Mouse (Mus musculus) heart, embryonic 13.5 days (tissue): ENCODE measurements around the gene Smim12. TPM values are rescaled to one million over a fixed set of nuclear protein-coding genes. Genes with fewer than 3 reads are reported as not detected.
A peak's percentile ranks its signal among the peaks of the same experiment; 100 is the strongest.

ENCODE experiments used
- ATAC-seq: fragments of 200-750 bp; cut with Nextera tagmentation; 2 replicates; pipeline ENCODE4 v1.8.0; 2017; ENCODE audit warnings: moderate TSS enrichment; ENCODE audit not compliant: insufficient number of reproducible peaks, low FRiP score, low TSS enrichment; ENCODE audit errors: extremely low read depth
- H3K27ac ChIP-seq: fragments of 300-500 bp; sonication (generic); replicated peaks from 2 replicates; pipeline ENCODE4 v1.5.1; 2015; ENCODE audit warnings: moderate library complexity, mild to moderate bottlenecking, inconsistent platforms
- H3K27me3 ChIP-seq: fragments of 300-500 bp; sonication (generic); replicated peaks from 2 replicates; pipeline ENCODE4 v1.6.1; 2015; ENCODE audit warnings: mild to moderate bottlenecking, inconsistent platforms
- H3K36me3 ChIP-seq: fragments of 300-500 bp; sonication (generic); 2 replicates; pipeline ENCODE4 v1.6.1; 2015; ENCODE audit warnings: mild to moderate bottlenecking, inconsistent platforms
- H3K4me1 ChIP-seq: fragments of 300-500 bp; sonication (generic); 2 replicates; pipeline ENCODE4 v1.6.1; 2015; ENCODE audit warnings: inconsistent platforms
- H3K4me2 ChIP-seq: fragments of 300-500 bp; sonication (generic); 2 replicates; pipeline ENCODE4 v1.6.1; 2015; ENCODE audit warnings: inconsistent platforms, mild to moderate bottlenecking, moderate library complexity
- H3K4me3 ChIP-seq: fragments of 300-500 bp; sonication (generic); 2 replicates; pipeline ENCODE4 v1.5.1; 2015; ENCODE audit warnings: moderate library complexity, mild to moderate bottlenecking, inconsistent platforms
- H3K9ac ChIP-seq: fragments of 300-500 bp; sonication (generic); 2 replicates; pipeline ENCODE4 v1.6.1; 2015; ENCODE audit warnings: inconsistent platforms, mild to moderate bottlenecking, moderate library complexity
- H3K9me3 ChIP-seq: fragments of 300-500 bp; sonication (generic); 2 replicates; pipeline ENCODE4 v1.6.1; 2016; ENCODE audit warnings: inconsistent platforms
- WGBS: fragments of 180-500 bp; shearing (Covaris S2); methylation state at CpG from one replicate; pipeline ENCODE4 v1.1.7; 2015; ENCODE audit warnings: mixed read lengths; 5-methylcytosine and 5-hydroxymethylcytosine counted together
- polyA plus RNA-seq: library from polyadenylated mRNA; unstranded; fragments of >200 nt; fragmentation: Nextera tagmentation; extraction: Ambion mirVana; gene quantifications from 2 replicates; pipeline ENCODE4 v1.2.1, GENCODE M21; 2015

Smim12 gene
- polyA plus RNA-seq, 1 experiment from 2014 or later: 57.3 TPM

GRCm38 (mm10) chr4:127216251-127216651, 27.3 kb upstream of the Smim12 start:
- Histone ChIP-seq H3K36me3 (no peaks in the 10 kb centered on the region), H3K27ac (no peak overlapping the region), H3K9me3 (no peaks in the 10 kb centered on the region), H3K9ac (no peak overlapping the region), H3K4me2 (0 out of 2 replicates have a peak overlapping the region, but pooled peaks have one; percentile 11), H3K4me3 (no peak overlapping the region), H3K27me3 (peaks cover 49% of the 10 kb centered on the region), H3K4me1 (peaks cover 18% of the 10 kb centered on the region)
- ATAC-seq: no peak
- 62% methylated on average over 4 of the region's 4 CpGs for WGBS

GRCm38 (mm10) chr4:127217048-127217447, 26.5 kb upstream of the Smim12 start:
- no peak overlapping the region for H3K4me2 ChIP-seq
- no peak overlapping the region for H3K27ac ChIP-seq
- H3K36me3 ChIP-seq: no peaks in the 10 kb centered on the region
- no peaks in the 10 kb centered on the region for H3K9me3 ChIP-seq
- H3K27me3 ChIP-seq: peaks cover 44% of the 10 kb centered on the region
- no peak overlapping the region for H3K4me3 ChIP-seq
- 44% methylated on average over 11 of the region's 11 CpGs for WGBS
- H3K4me1 ChIP-seq: peaks cover 18% of the 10 kb centered on the region
- ATAC-seq: no peak
- no peak overlapping the region for H3K9ac ChIP-seq

GRCm38 (mm10) chr4:127223291-127223690, 20.3 kb upstream of the Smim12 start:
- H3K4me3 ChIP-seq: no peak overlapping the region
- H3K4me2 ChIP-seq: no peak overlapping the region
- no peak overlapping the region for H3K27ac ChIP-seq
- H3K9me3 ChIP-seq: no peaks in the 10 kb centered on the region
- H3K36me3 ChIP-seq: no peaks in the 10 kb centered on the region
- ATAC-seq: no peak
- no peak overlapping the region for H3K9ac ChIP-seq
- 37% methylated on average over 10 of the region's 10 CpGs for WGBS
- H3K4me1 ChIP-seq: no peaks in the 10 kb centered on the region; the same call in 1 of the 2 replicates
- peaks cover 63% of the 10 kb centered on the region for H3K27me3 ChIP-seq

DNA sequence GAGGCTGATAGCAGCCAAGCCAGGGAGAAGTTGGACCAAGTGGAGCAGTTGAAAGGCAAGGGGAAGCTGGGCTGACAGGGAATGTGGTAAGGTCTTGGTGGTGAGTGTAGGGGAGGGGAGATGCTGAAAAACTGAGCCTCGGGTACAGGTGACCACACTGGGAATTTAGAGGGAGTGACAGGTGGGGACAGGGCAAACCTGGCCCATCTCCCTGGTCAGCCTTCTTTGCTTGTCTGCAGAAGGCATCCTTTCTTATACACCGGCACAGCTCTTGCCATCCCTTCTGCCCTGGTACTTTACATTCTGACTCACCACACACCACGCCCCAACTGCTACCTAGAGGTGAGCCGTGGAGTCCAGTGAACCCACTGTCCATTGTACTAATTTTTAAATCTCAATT, 19.8 kb upstream of the Smim12 start:
- no peak overlapping the region for H3K4me3 ChIP-seq
- H3K4me1 ChIP-seq: no peaks in the 10 kb centered on the region; the same call in 1 of the 2 replicates
- H3K4me2 ChIP-seq: no peak overlapping the region
- no peak overlapping the region for H3K27ac ChIP-seq
- peaks cover 68% of the 10 kb centered on the region for H3K27me3 ChIP-seq
- no peak overlapping the region for H3K9ac ChIP-seq
- no peaks in the 10 kb centered on the region for H3K36me3 ChIP-seq
- ATAC-seq: no peak
- no peaks in the 10 kb centered on the region for H3K9me3 ChIP-seq
- 62% methylated on average over 4 of the region's 4 CpGs for WGBS

GRCm38 (mm10) chr4:127224444-127225100, 19.0 kb upstream of the Smim12 start:
- H3K27me3 ChIP-seq: peaks cover 76% of the 10 kb centered on the region
- ATAC-seq: no peak
- H3K4me3 ChIP-seq: 0 out of 2 replicates have a peak overlapping the region, but pooled peaks have one; percentile 1
- H3K9me3 ChIP-seq: no peaks in the 10 kb centered on the region
- 21% methylated on average over 19 of the region's 19 CpGs for WGBS
- H3K4me2 ChIP-seq: no peak overlapping the region
- H3K9ac ChIP-seq: no peak overlapping the region
- H3K36me3 ChIP-seq: no peaks in the 10 kb centered on the region
- no peaks in the 10 kb centered on the region; the same call in 1 of the 2 replicates for H3K4me1 ChIP-seq
- H3K27ac ChIP-seq: no peak overlapping the region

- no peak for ATAC-seq
- Histone ChIP-seq H3K4me2 (no peak overlapping the region), H3K9ac (no peak overlapping the region), H3K27me3 (peaks cover 85% of the 10 kb centered on the region), H3K27ac (no peak overlapping the region), H3K36me3 (no peaks in the 10 kb centered on the region), H3K9me3 (no peaks in the 10 kb centered on the region), H3K4me3 (no peak overlapping the region), H3K4me1 (no peaks in the 10 kb centered on the region; the same call in 1 of the 2 replicates)
- 42% methylated on average over 4 of the region's 4 CpGs for WGBS
These were observed 17.5 kb upstream of the Smim12 start for GRCm38 (mm10) chr4:127226067-127226466.

- Histone ChIP-seq H3K9me3 (no peaks in the 10 kb centered on the region), H3K4me3 (no peak overlapping the region), H3K27ac (no peak overlapping the region), H3K4me2 (no peak overlapping the region), H3K9ac (no peak overlapping the region), H3K27me3 (peaks cover 91% of the 10 kb centered on the region), H3K4me1 (no peaks in the 10 kb centered on the region; the same call in 1 of the 2 replicates), H3K36me3 (no peaks in the 10 kb centered on the region)
- 38% methylated on average over 17 of the region's 17 CpGs for WGBS
- ATAC-seq: no peak
These were observed 16.4 kb upstream of the Smim12 start for GRCm38 (mm10) chr4:127227051-127227673.

- no peak overlapping the region for H3K9ac ChIP-seq
- no peak overlapping the region for H3K4me2 ChIP-seq
- WGBS: 41% methylated on average over 6 of the region's 6 CpGs
- H3K4me3 ChIP-seq: no peak overlapping the region
- H3K4me1 ChIP-seq: peaks cover 6% of the 10 kb centered on the region
- no peaks in the 10 kb centered on the region for H3K9me3 ChIP-seq
- H3K27ac ChIP-seq: no peak overlapping the region
- H3K36me3 ChIP-seq: no peaks in the 10 kb centered on the region
- H3K27me3 ChIP-seq: peaks cover 86% of the 10 kb centered on the region
- ATAC-seq: no peak
These were observed 11.6 kb upstream of the Smim12 start for GRCm38 (mm10) chr4:127232028-127232427.

DNA sequence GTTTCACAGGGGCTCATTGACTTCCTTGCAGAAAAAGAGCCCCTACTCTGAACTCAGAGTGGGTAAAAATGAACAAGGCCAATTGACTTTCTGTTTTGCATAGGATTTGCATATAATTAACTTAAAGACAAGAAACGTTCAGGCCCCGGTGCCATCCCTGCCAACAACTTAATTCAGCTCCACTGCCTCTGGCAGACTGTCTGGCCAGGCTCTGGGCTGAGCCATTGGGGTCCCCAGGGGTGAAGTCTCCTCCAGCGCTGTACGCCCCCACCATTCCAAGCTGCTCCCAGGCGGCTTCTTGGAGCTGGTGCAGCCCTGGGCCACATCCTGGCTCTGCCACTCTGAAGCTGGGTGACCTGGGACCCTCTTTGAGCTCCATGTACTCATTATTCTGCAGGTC, 11.0 kb upstream of the Smim12 start:
- no peak overlapping the region for H3K27ac ChIP-seq
- 56% methylated on average over 5 of the region's 5 CpGs for WGBS
- no peaks in the 10 kb centered on the region for H3K36me3 ChIP-seq
- H3K4me2 ChIP-seq: no peak overlapping the region
- H3K9me3 ChIP-seq: no peaks in the 10 kb centered on the region
- peaks cover 6% of the 10 kb centered on the region for H3K4me1 ChIP-seq
- no peak overlapping the region for H3K9ac ChIP-seq
- peaks cover 86% of the 10 kb centered on the region for H3K27me3 ChIP-seq
- no peak for ATAC-seq
- H3K4me3 ChIP-seq: no peak overlapping the region

DNA sequence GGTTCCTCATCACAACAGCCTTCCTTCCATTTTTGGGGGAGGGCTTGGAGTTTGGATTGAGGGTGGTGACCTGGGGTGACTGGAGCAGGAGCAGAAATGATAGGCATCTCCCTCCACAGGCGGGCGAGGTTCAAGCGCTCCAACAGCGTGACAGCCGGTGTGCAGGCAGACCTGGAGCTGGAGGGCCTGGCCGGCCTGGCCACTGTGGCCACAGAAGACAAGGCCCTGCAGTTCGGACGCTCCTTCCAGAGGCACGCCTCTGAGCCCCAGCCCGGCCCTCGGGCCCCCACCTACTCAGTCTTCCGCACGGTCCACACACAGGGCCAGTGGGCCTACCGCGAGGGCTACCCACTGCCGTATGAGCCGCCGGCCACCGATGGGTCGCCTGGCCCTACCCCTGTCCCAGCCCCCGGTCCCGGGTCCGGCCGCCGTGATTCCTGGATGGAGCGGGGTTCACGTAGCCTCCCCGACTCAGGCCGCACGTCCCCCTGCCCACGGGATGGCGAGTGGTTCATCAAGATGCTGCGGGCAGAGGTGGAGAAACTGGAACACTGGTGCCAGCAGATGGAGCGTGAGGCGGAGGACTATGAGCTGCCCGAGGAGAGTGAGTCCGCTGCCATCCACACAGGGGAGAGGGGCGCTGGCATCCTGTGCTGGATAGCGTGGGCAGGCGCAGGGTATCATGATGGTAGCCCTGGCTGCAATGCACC, 10.0 kb upstream of the Smim12 start:
- ATAC-seq: no peak
- Histone ChIP-seq H3K9me3 (no peaks in the 10 kb centered on the region), H3K27me3 (peaks cover 87% of the 10 kb centered on the region), H3K27ac (no peak overlapping the region), H3K4me1 (peaks cover 6% of the 10 kb centered on the region), H3K4me3 (no peak overlapping the region), H3K9ac (no peak overlapping the region), H3K4me2 (no peak overlapping the region), H3K36me3 (no peaks in the 10 kb centered on the region)
- WGBS: 78% methylated on average over 40 of the region's 40 CpGs

DNA sequence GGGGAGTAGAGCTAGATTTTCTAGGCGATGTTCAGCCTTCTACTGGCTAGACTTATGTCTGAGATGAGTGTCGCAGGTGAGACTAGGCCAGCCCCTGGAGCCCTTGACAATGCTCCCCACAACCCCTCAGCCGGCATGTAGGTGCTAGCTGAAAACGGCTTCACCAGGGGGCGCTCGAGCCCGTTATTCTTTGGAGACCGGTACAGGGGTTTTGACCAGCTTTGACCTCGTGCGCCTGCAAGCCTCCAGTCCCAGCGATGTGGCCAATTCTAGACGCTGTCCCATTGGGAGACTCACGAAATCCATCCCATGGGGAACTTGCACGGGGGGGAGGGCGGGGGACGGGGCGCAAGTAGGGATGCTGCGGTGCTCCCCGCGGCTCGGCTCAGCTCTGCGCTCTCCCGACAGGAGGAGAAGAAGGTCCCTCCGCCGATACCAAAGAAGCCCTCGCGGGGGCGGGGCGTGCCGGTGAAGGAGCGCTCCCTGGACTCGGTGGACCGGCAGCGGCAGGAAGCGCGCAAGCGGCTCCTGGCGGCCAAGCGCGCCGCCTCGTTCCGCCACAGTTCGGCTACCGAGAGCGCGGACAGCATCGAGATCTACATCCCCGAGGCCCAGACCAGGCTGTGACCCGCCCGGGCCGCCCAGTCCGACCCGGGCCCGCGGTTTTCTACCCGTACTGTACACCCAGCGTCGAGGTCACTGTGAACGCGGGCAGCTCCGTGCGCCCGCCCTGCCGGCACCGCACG, 7.7 kb upstream of the Smim12 start:
- Histone ChIP-seq H3K27me3 (peaks cover 86% of the 10 kb centered on the region), H3K36me3 (no peaks in the 10 kb centered on the region), H3K4me2 (peak overlapping the region; percentile 91), H3K9ac (peak overlapping the region; percentile 79), H3K4me3 (peak overlapping the region; percentile 59), H3K9me3 (no peaks in the 10 kb centered on the region), H3K4me1 (peaks cover 6% of the 10 kb centered on the region), H3K27ac (no peak overlapping the region)
- 1% methylated on average over 67 of the region's 67 CpGs for WGBS
- no peak; the same call in 1 of the 2 replicates for ATAC-seq
